Mouse (Mus musculus) gastrocnemius, postnatal 14 days (tissue): ENCODE results near the gene Hdc. TPM values are rescaled to one million over a fixed set of nuclear protein-coding genes. Genes with fewer than 3 reads are reported as not detected.

Experiments
- DNase-seq: peaks from one replicate; pipeline ENCODE4 v3.0.0; 2021; ENCODE audit warnings: mixed read lengths
- intact Hi-C: fragments of 180-260 bp; cut with DNase I; formaldehyde crosslinking; loops from one replicate; pipeline ENCODE4 v1.15.1; 2025; ENCODE audit warnings: low total_unique reads
- total RNA-seq, 2 experiments: library from RNA; stranded (reverse); gene quantifications; 2 replicates each; pipeline ENCODE4 v1.2.3; 2021

The Hdc gene
- total RNA-seq, 2 experiments from 2014 or later: 0.37 to 1.5 TPM

DNA sequence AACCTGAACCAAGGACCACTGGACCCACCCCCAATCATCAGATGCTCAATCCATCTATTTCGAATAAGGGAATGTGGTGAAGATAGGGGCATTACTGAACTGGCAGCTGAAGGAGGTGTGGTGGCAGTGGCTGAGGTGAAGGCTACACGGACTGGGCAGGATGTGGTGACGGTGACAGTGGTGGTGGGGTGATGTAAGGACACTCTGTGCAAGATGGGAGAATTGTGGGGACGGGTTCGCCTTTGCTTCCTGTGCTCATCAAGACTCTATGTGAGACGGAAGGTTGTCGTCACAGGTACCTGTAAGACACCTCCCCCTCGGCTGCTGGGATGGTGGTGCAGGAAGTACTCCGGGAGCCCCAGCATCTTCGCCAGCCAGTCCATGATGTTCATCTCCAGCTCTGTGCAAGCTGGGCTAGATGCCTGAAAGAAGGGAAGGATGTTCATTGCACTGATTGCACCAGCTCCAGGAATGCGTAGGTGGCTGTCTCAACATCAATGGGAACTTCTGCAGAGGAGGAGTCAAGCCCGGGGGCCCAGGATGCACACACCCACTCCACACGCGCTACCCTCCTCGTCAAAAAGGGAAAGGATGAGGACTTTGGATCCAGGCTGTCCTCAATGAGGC, 12.9 kb downstream of the Hdc start:
- intact Hi-C loops: no loop called here
- no peak for DNase-seq

DNA sequence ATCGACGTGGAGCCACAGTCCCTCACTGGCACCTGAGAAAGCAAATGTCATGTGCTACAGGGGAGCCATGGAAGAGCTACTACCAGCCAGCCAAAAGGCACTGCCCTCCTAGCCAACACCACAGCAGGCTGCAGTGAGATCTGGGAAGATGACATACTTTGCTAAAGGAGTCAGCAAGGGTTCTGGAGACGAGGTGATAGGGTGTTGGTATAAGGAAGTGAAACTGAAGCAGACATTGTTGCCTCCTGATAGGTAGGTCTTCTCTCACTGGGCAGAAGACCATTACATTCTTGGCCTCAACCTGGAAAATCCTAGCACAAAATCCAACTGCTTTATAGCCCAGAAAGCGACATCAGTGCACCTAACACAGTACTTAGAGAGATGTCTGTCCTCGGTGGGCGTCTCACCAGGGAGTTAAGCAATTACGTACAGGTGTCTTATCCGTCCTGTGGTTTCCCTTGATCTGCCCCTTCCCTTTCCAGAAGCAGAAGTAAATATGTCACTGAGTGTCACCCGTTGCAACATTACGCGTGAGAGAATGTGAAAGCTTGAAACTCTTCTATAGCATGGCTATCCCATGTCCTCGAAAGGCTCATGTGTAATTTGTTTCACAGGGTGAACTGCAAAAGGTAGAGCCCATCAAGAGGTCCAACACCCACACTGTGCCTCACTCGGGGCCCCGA, 17.0 kb downstream of the Hdc start:
- no peak for DNase-seq
- intact Hi-C loops: no loop called here

GRCm38 (mm10) chr2:126600533-126600932, 18.6 kb downstream of the Hdc start:
- intact Hi-C loops: no loop called here
- DNase-seq: no peak

- no peak for DNase-seq
- intact Hi-C loops: loop anchor here (10.0 kb wide), 2 partner anchors 66 to 186 kb away; partner anchors contain the start of gene Usp50
Measured at GRCm38 (mm10) chr2:126599005-126599404, 20.1 kb downstream of the Hdc start.

DNA sequence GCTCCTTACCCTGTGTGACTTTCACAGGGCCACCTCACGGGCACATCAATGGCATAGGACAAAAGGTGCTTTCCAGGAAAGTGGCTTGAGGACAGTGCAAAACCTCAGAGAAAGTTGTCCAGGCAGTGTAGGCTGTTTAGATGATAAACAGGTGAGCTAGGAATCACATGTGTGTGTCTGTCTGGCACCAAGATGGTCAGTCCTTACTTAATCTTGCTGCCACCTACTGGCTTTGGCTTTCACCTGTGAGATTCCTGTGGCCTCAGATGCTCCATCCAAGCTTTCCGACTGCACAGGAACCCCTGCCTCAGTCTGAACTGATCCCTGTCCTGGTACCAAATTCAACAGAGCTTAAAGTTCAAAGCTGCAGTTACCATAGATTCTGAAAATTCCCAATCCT, 20.7 kb downstream of the Hdc start:
- intact Hi-C loops: loop anchor here (10.0 kb wide), 2 partner anchors 66 to 186 kb away; partner anchors contain the start of gene Usp50
- no peak for DNase-seq

- intact Hi-C loops: loop anchor here (10.0 kb wide), 2 partner anchors 67 to 187 kb away; partner anchors contain the start of gene Usp50
- no peak for DNase-seq
Measured at GRCm38 (mm10) chr2:126597279-126598241, 21.5 kb downstream of the Hdc start.

DNA sequence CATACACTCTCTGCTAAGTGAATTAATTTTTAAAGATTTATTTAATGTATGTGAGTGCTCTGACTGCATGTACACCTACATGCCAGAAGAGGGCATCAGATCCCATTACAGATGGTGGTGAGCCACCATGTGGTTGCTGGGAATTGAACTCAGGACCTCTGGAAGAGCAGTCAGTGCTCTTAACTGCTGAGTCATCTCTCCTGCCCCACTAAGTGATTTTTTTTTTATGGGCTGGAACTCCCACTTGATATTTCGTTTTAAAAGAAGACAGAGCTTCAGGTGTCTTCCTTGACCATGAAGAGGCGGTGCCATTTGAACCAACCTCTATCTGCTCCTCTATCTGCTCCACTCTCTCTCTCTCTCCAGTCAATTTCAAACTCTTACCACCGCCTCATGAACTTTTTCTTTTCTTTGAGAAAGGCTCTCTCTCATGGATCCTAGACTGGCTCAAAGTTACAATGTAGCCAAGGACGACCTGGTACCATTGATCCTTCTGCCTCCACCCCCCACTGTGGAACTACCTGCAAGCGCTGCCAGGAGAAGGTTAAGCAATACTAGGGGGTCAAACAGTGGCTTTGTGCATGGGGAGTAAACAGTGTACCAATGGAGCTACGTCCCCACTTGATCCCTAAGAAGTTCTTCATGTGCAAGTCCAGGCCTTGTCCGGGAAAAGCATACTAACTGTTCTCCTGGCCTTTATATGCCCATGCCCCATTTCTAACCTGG, 22.6 kb downstream of the Hdc start:
- DNase-seq: no peak
- intact Hi-C loops: loop anchor here (10.0 kb wide), 2 partner anchors 68 to 188 kb away; partner anchors contain the start of gene Usp50

GRCm38 (mm10) chr2:126593831-126594610, 25.1 kb downstream of the Hdc start:
- DNase-seq: peak; percentile 69
- intact Hi-C loops: loop anchor here (10.0 kb wide), 2 partner anchors 71 to 191 kb away; partner anchors contain the start of gene Usp50

DNA sequence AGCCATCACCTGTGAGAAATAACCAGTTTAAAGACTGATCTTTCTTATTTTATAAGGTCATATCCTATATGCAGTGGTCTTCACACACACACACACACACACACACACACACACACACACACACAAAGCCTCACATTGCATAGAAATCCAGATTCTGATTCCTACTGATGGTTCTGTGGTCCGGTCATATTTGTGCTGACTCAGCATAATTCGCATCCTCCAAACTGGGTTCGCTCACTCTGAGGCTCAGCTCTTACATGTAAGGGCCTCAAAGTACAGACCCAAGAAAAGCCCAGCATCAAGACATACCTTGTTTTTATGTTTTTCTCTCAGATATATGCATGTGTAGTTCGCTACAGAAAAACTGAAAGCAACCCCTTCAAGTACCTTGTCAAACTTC, 27.8 kb downstream of the Hdc start:
- DNase-seq: no peak
- intact Hi-C loops: loop anchor here (10.0 kb wide), 2 partner anchors 73 to 193 kb away; partner anchors contain the start of gene Usp50

DNA sequence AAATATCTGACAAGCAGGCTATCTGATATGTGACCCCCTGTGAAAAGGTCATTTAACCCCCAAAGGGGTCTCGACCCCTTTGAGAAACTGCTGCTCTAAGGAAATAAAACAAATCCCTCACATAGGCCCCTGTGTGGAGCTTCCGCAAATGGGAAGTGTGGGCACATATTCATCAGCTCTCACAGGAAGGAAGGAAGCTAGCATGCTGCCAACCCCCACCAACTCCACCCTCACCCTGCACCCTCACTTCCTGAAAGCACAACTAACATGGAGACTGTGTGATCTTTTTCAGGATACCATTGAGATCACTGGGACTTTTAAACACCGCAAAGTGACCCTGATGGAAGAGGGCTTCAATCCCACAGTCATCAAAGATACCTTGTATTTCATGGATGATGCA, 31.6 kb downstream of the Hdc start:
- intact Hi-C loops: no loop called here
- DNase-seq: no peak

- DNase-seq: no peak
- intact Hi-C loops: no loop called here
Measured at GRCm38 (mm10) chr2:126584621-126585369, 34.3 kb downstream of the Hdc start.

DNA sequence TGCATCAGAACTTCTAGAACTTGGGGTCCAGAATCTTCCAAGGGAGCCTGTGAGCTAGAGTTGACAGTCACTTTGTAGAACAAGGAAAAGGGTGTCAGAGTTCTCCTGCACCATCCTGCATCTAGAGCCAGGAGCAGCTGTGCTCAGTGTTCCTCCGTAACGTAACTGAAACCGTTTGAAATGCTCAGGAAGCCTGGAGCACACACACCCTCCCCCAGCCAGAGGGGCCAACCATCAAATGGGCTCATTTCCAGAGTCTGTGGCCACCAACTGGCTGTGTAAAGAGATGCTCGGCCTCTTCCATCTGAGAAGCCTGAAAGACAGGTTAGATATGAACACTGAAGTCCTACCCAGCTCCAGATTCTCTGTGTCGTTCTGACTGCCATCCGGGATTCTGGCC, 35.1 kb downstream of the Hdc start:
- intact Hi-C loops: no loop called here

DNA sequence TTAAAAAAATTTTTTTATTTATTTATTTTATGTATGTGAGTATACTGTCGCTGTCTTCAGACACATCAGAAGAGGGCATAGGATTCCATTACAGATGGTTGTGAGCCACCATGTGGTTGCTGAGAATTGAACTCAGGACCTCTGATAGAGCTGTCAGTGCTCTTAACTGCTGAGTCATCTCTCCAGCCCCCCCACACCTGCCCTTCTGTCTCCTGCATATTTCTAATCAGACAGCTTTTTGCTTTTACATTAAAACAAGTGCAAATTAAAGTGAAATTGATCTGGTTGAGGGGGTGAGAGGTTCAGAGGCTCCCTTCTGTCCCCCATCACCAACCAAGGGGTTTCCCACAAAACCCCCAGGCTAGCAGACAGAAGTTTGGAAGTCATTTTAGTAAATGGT, 39.8 kb downstream of the Hdc start:
- DNase-seq: no peak
- intact Hi-C loops: no loop called here

More for the DNA sequence above, 35.1 kb downstream of the Hdc start:
- no peak for DNase-seq

- no peak for DNase-seq
- intact Hi-C loops: no loop called here
Measured at GRCm38 (mm10) chr2:126577362-126577761, 41.7 kb downstream of the Hdc start.

- DNase-seq: no peak
Measured at GRCm38 (mm10) chr2:126575391-126576176, 43.5 kb downstream of the Hdc start.

DNA sequence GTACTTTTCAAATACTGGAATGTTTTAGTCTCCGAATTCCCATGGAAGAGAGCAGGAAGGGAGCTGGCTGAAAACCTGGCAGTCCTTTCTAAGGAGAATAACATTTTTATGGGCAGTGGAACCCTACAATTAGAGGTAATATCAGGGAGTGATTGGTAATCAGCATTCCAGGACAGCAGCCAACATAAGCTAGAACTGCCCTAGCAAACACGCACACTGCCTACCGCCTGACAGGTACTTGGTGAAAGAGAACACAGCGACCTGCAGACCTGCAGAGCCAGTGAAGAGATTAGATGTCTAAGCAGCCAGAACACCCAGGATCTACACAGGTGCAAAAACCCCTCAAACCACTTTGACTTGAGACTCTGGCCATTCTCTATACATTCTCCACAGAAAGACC, 46.4 kb downstream of the Hdc start:
- DNase-seq: no peak
- intact Hi-C loops: no loop called here

More at GRCm38 (mm10) chr2:126575391-126576176, 43.5 kb downstream of the Hdc start:
- intact Hi-C loops: no loop called here

DNA sequence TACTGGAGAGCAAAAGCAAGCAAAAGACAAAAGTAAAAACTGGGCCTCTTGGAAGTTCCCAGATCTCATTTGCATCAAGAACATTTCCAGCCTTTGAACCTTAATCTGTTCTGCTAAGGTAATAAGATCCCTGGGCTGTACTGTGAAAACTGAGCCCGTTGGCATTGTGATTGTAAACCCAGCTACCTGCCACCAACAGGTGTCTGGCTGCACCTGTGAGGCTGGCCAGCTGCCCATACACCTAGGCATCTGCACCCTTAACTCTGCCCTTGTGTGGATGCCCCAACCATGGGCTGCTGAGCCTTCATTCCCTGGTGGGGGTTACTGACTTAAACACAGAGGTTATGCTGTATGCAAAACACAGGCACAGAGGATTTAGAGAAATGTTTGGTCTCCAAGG, 46.9 kb downstream of the Hdc start:
- DNase-seq: no peak
- intact Hi-C loops: no loop called here
